Mouse (Mus musculus): ENCODE data around the gene Fkrp. TPM values are rescaled to one million over a fixed set of nuclear protein-coding genes. Genes with fewer than 3 reads are reported as not detected.

Fkrp gene
- polyA plus RNA-seq, 1 experiment from 2014 or later, result 21.0 TPM

- H3K9ac ChIP-seq (replicated peaks; ENCODE audit: low read length), result no peak overlapping the region
- no peaks in the 10 kb centered on the region for H3K36me3 ChIP-seq (replicated peaks; ENCODE audit: control insufficient read depth, insufficient read depth, low read depth, low read length)
- H3K27me3 ChIP-seq (ENCODE audit: control insufficient read depth, insufficient read depth, low read length), result no peaks in the 10 kb centered on the region
- no peaks in the 10 kb centered on the region for H3K4me1 ChIP-seq (ENCODE audit: control insufficient read depth, insufficient read depth, low read length)
- DNase-seq (ENCODE audit: low spot score), result no peak
- no peak overlapping the region for H3K4me2 ChIP-seq (ENCODE audit: low read depth, low read length)
- no peak overlapping the region for H3K27ac ChIP-seq (replicated peaks; ENCODE audit: low read depth, low read length)
- WGBS, result 41% methylated on average over 5 of the region's 5 CpGs
- no peak overlapping the region for H3K4me3 ChIP-seq (ENCODE audit: low read depth, low read length)
- no peaks in the 10 kb centered on the region for H3K9me3 ChIP-seq (replicated peaks; ENCODE audit: control insufficient read depth, low read length)
- no peak for ATAC-seq (replicated peaks; ENCODE audit: insufficient number of reproducible peaks, low FRiP score, low TSS enrichment, low read depth)
These were observed 40.6 kb downstream of the Fkrp start for GRCm38 (mm10) chr7:16775888-16776287.

- 36% methylated on average over 2 of the region's 2 CpGs for WGBS
These were observed 50.1 kb downstream of the Fkrp start for GRCm38 (mm10) chr7:16766443-16766842.

GRCm38 (mm10) chr7:16763463-16764218 lies 52.9 kb downstream of the Fkrp start:
- WGBS, result 89% methylated on average over 7 of the region's 7 CpGs
- Histone ChIP-seq H3K9ac (replicated peaks; ENCODE audit: low read length) (no peak overlapping the region), H3K9me3 (replicated peaks; ENCODE audit: control insufficient read depth, low read length) (no peaks in the 10 kb centered on the region), H3K27me3 (ENCODE audit: control insufficient read depth, insufficient read depth, low read length) (no peaks in the 10 kb centered on the region), H3K36me3 (replicated peaks; ENCODE audit: control insufficient read depth, insufficient read depth, low read depth, low read length) (no peaks in the 10 kb centered on the region), H3K4me2 (ENCODE audit: low read depth, low read length) (no peak overlapping the region), H3K27ac (replicated peaks; ENCODE audit: low read depth, low read length) (no peak overlapping the region), H3K4me1 (ENCODE audit: control insufficient read depth, insufficient read depth, low read length) (0 out of 2 replicates have a peak, but pooled peaks cover 3% of the 10 kb centered on the region), H3K4me3 (ENCODE audit: low read depth, low read length) (no peak overlapping the region)
- no peak for ATAC-seq (replicated peaks; ENCODE audit: insufficient number of reproducible peaks, low FRiP score, low TSS enrichment, low read depth)
- no peak for DNase-seq (ENCODE audit: low spot score)

More at GRCm38 (mm10) chr7:16766443-16766842, 50.1 kb downstream of the Fkrp start:
- Histone ChIP-seq H3K27me3 (ENCODE audit: control insufficient read depth, insufficient read depth, low read length) (no peaks in the 10 kb centered on the region), H3K9ac (replicated peaks; ENCODE audit: low read length) (no peak overlapping the region), H3K9me3 (replicated peaks; ENCODE audit: control insufficient read depth, low read length) (no peaks in the 10 kb centered on the region), H3K4me3 (ENCODE audit: low read depth, low read length) (no peak overlapping the region), H3K36me3 (replicated peaks; ENCODE audit: control insufficient read depth, insufficient read depth, low read depth, low read length) (no peaks in the 10 kb centered on the region), H3K27ac (replicated peaks; ENCODE audit: low read depth, low read length) (no peak overlapping the region), H3K4me2 (ENCODE audit: low read depth, low read length) (no peak overlapping the region), H3K4me1 (ENCODE audit: control insufficient read depth, insufficient read depth, low read length) (0 out of 2 replicates have a peak, but pooled peaks cover 3% of the 10 kb centered on the region)
- ATAC-seq (replicated peaks; ENCODE audit: insufficient number of reproducible peaks, low FRiP score, low TSS enrichment, low read depth) (no peak), DNase-seq (ENCODE audit: low spot score) (no peak)

- Histone ChIP-seq H3K9me3 (replicated peaks; ENCODE audit: control insufficient read depth, low read length) (no peaks in the 10 kb centered on the region), H3K36me3 (replicated peaks; ENCODE audit: control insufficient read depth, insufficient read depth, low read depth, low read length) (no peaks in the 10 kb centered on the region), H3K9ac (replicated peaks; ENCODE audit: low read length) (no peak overlapping the region), H3K27me3 (ENCODE audit: control insufficient read depth, insufficient read depth, low read length) (no peaks in the 10 kb centered on the region), H3K4me3 (ENCODE audit: low read depth, low read length) (no peak overlapping the region), H3K4me1 (ENCODE audit: control insufficient read depth, insufficient read depth, low read length) (0 out of 2 replicates have a peak, but pooled peaks cover 3% of the 10 kb centered on the region), H3K27ac (replicated peaks; ENCODE audit: low read depth, low read length) (no peak overlapping the region), H3K4me2 (ENCODE audit: low read depth, low read length) (no peak overlapping the region)
- no peak for ATAC-seq (replicated peaks; ENCODE audit: insufficient number of reproducible peaks, low FRiP score, low TSS enrichment, low read depth)
- no peak for DNase-seq (ENCODE audit: low spot score)
- WGBS, result 47% methylated on average over 5 of the region's 5 CpGs
These were observed 54.9 kb downstream of the Fkrp start for GRCm38 (mm10) chr7:16761630-16762029.

GRCm38 (mm10) chr7:16761005-16761481 lies 55.5 kb downstream of the Fkrp start:
- DNase-seq (ENCODE audit: low spot score) (no peak), ATAC-seq (replicated peaks; ENCODE audit: insufficient number of reproducible peaks, low FRiP score, low TSS enrichment, low read depth) (no peak)
- Histone ChIP-seq H3K4me3 (ENCODE audit: low read depth, low read length) (no peak overlapping the region), H3K27me3 (ENCODE audit: control insufficient read depth, insufficient read depth, low read length) (no peaks in the 10 kb centered on the region), H3K36me3 (replicated peaks; ENCODE audit: control insufficient read depth, insufficient read depth, low read depth, low read length) (no peaks in the 10 kb centered on the region), H3K4me2 (ENCODE audit: low read depth, low read length) (no peak overlapping the region), H3K9ac (replicated peaks; ENCODE audit: low read length) (no peak overlapping the region), H3K4me1 (ENCODE audit: control insufficient read depth, insufficient read depth, low read length) (no peaks in the 10 kb centered on the region), H3K9me3 (replicated peaks; ENCODE audit: control insufficient read depth, low read length) (no peaks in the 10 kb centered on the region), H3K27ac (replicated peaks; ENCODE audit: low read depth, low read length) (no peak overlapping the region)
- 34% methylated on average over 10 of the region's 10 CpGs for WGBS

GRCm38 (mm10) chr7:16760292-16760691 lies 56.2 kb downstream of the Fkrp start:
- Histone ChIP-seq H3K4me1 (ENCODE audit: control insufficient read depth, insufficient read depth, low read length) (no peaks in the 10 kb centered on the region), H3K9ac (replicated peaks; ENCODE audit: low read length) (no peak overlapping the region), H3K27me3 (ENCODE audit: control insufficient read depth, insufficient read depth, low read length) (no peaks in the 10 kb centered on the region), H3K36me3 (replicated peaks; ENCODE audit: control insufficient read depth, insufficient read depth, low read depth, low read length) (no peaks in the 10 kb centered on the region), H3K9me3 (replicated peaks; ENCODE audit: control insufficient read depth, low read length) (no peaks in the 10 kb centered on the region), H3K27ac (replicated peaks; ENCODE audit: low read depth, low read length) (no peak overlapping the region), H3K4me2 (ENCODE audit: low read depth, low read length) (no peak overlapping the region), H3K4me3 (ENCODE audit: low read depth, low read length) (no peak overlapping the region)
- peak; percentile 22 for DNase-seq (ENCODE audit: low spot score)
- 21% methylated on average over 8 of the region's 8 CpGs for WGBS
- no peak for ATAC-seq (replicated peaks; ENCODE audit: insufficient number of reproducible peaks, low FRiP score, low TSS enrichment, low read depth)

Other genes starting within 250 kb of the Fkrp start
- gene Arhgap35, start 201.7 kb downstream of the Fkrp start, polyA plus RNA-seq (2014; fragmentation: Nextera tagmentation; extraction: Ambion mirVana), result 32.6 and 34.3 TPM in 2 replicates
- gene Ceacam15, start 141.0 kb downstream of the Fkrp start, polyA plus RNA-seq (2014; fragmentation: Nextera tagmentation; extraction: Ambion mirVana), result not detected in 2 replicates
- gene Ceacam9, start 94.8 kb downstream of the Fkrp start, polyA plus RNA-seq (2014; fragmentation: Nextera tagmentation; extraction: Ambion mirVana), result not detected in 2 replicates
- 262 and 279 TPM in 2 replicates for gene Ap2s1, start 78.3 kb downstream of the Fkrp start, polyA plus RNA-seq (2014; fragmentation: Nextera tagmentation; extraction: Ambion mirVana)
- 19.6 and 19.7 TPM in 2 replicates for gene Slc1a5, start 35.4 kb downstream of the Fkrp start, polyA plus RNA-seq (2014; fragmentation: Nextera tagmentation; extraction: Ambion mirVana)
- gene Strn4, start 843 bp downstream of the Fkrp start, polyA plus RNA-seq (2014; fragmentation: Nextera tagmentation; extraction: Ambion mirVana), result 102 and 121 TPM in 2 replicates
- 10.1 and 11.4 TPM in 2 replicates for gene Prkd2, start 26.2 kb upstream of the Fkrp start, polyA plus RNA-seq (2014; fragmentation: Nextera tagmentation; extraction: Ambion mirVana)
- gene Dact3, start 58.6 kb upstream of the Fkrp start, polyA plus RNA-seq (2014; fragmentation: Nextera tagmentation; extraction: Ambion mirVana), result 11.5 and 12.2 TPM in 2 replicates
- gene Gng8, start 75.1 kb upstream of the Fkrp start, polyA plus RNA-seq (2014; fragmentation: Nextera tagmentation; extraction: Ambion mirVana), result 16.0 and 19.8 TPM in 2 replicates
- 0.87 and 1.1 TPM in 2 replicates for gene Ptgir, start 89.8 kb upstream of the Fkrp start, polyA plus RNA-seq (2014; fragmentation: Nextera tagmentation; extraction: Ambion mirVana)
- 227 and 237 TPM in 2 replicates for gene Calm3, start 107.4 kb upstream of the Fkrp start, polyA plus RNA-seq (2014; fragmentation: Nextera tagmentation; extraction: Ambion mirVana)
- gene Pnmal2, start 128.0 kb upstream of the Fkrp start, polyA plus RNA-seq (2014; fragmentation: Nextera tagmentation; extraction: Ambion mirVana), result 3.7 and 4.2 TPM in 2 replicates
- gene Pnmal1, start 142.9 kb upstream of the Fkrp start, polyA plus RNA-seq (2014; fragmentation: Nextera tagmentation; extraction: Ambion mirVana), result 5.3 and 6.6 TPM in 2 replicates
- 0.52 and 0.63 TPM in 2 replicates for gene Gm42372, start 166.4 kb upstream of the Fkrp start, polyA plus RNA-seq (2014; fragmentation: Nextera tagmentation; extraction: Ambion mirVana)
- gene Ccdc8, start 176.0 kb upstream of the Fkrp start, polyA plus RNA-seq (2014; fragmentation: Nextera tagmentation; extraction: Ambion mirVana), result 15.9 and 17.1 TPM in 2 replicates
- 100 and 102 TPM in 2 replicates for gene Ppp5c, start 211.2 kb upstream of the Fkrp start, polyA plus RNA-seq (2014; fragmentation: Nextera tagmentation; extraction: Ambion mirVana)
- 6.7 TPM in 2 replicates for gene Hif3a, start 245.7 kb upstream of the Fkrp start, polyA plus RNA-seq (2014; fragmentation: Nextera tagmentation; extraction: Ambion mirVana)

Measured in embryonic facial prominence, embryonic 11.5 days (tissue).